Mouse (Mus musculus): Measurements from ENCODE around the gene Apip.

DNA sequence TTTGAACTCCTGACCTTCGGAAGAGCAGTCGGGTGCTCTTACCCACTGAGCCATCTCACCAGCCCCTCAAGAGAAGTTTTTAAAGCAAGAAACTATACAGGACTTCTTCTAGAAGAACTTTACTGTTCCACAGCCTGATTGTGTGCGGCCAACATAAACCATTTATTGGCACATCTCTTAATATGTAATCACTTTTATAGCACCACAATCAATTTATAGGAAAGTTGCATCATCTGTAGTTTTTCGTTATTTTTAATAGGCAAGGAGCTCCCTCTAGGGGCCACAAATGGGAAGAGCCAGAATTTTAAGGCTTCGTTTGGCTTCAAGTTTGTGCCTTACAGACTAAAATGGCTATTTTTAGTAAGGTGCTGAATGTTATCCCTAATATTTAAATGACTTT lies 11.0 kb downstream of the Apip start:
- TF ChIP-seq CHD1 (IDR thresholded peaks at IDR 0.05; ENCODE audit: low read depth, low read length) = no peak
- peak in 1 of 2 experiments; percentile 78; a peak in 3 of 4 replicates for TF ChIP-seq CTCF (conservative IDR thresholded peaks at IDR 0.05 in 1 of 2, IDR thresholded peaks at IDR 0.05 in 1 of 2; ENCODE audit: low read depth in 2 of 2, low read length in 2 of 2)
- no peak for TF ChIP-seq E2F4 (IDR thresholded peaks at IDR 0.05; ENCODE audit: insufficient replicate concordance, low read depth, low read length)
- TF ChIP-seq MXI1 (IDR thresholded peaks at IDR 0.05; ENCODE audit: low read depth, low read length) = no peak
- TF ChIP-seq POLR2A (IDR thresholded peaks at IDR 0.05; ENCODE audit: low read depth, low read length) = no peak
- no peak for TF ChIP-seq TCF12 (IDR thresholded peaks at IDR 0.05; ENCODE audit: low read depth, low read length)
- no peak for TF ChIP-seq EP300 (IDR thresholded peaks at IDR 0.05; ENCODE audit: low read length)
- no peak for TF ChIP-seq USF2 (conservative IDR thresholded peaks at IDR 0.05; ENCODE audit: low read depth, low read length)
- no peak for TF ChIP-seq MAX (IDR thresholded peaks at IDR 0.05; ENCODE audit: low read length)
- TF ChIP-seq BHLHE40 (IDR thresholded peaks at IDR 0.05; ENCODE audit: low read depth, low read length) = no peak
- no peak for TF ChIP-seq RCOR1 (conservative IDR thresholded peaks at IDR 0.05; ENCODE audit: low read depth, low read length)
- no peak for TF ChIP-seq ZMIZ1 (IDR thresholded peaks at IDR 0.05; ENCODE audit: low read depth, low read length)

Measured in CH12.LX (cell line).